Mouse (Mus musculus): ENCODE measurements around the gene Gm49416. TPM values are rescaled to one million over a fixed set of nuclear protein-coding genes. Genes with fewer than 3 reads are reported as not detected.
A peak's percentile ranks its signal among the peaks of the same experiment; 100 is the strongest.

Gene Gm49416
- polyA plus RNA-seq, 1 experiment from 2014 or later = not detected

DNA sequence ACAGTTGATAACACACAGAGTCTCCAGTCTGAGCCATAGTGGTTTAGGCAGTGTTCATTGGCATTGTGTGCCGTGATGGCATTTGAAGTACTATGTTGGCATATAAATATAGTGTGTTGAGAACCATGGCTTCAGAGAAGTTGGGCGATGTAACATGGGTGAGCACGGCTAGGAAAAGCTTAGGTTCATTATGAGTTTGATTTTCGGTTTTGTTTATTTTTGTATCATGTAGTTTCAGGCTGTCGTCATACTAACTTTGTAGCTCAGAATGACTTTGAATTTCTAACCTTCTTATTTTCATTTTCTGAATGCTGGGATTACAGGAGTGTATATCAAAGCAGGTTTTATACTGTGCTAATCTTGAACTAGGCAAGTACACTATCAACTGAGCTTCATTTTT lies 14.7 kb downstream of the Gm49416 start:
- WGBS = 96% methylated on average over 5 of the region's 5 CpGs
- H3K9ac ChIP-seq = no peak overlapping the region

DNA sequence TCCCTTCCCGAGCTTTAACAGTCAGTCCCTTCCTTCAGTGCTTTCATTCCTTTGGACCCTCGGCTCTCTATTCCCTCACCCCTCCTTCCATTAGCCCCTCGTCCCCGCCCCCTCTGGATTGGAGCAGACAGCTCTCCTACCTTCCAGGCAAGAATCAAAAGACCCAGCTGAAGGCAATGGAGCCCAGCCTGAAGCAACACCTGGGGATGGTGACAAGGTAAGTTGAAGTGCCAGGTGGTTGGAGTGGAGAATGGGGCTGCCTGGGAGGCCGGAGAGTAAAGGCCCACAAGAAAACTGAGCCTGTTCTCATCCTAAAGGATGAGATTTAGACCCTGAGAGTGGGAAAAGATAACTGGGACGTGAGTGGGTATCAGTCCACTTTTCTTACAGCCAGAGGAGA lies 19.8 kb downstream of the Gm49416 start:
- no peak for ATAC-seq (replicated peaks; ENCODE audit: low FRiP score)
- 91% methylated on average over 6 of the region's 6 CpGs for WGBS
- Histone ChIP-seq H3K4me3 (replicated peaks) (no peak overlapping the region), H3K9me3 (replicated peaks) (no peaks in the 10 kb centered on the region), H3K27me3 (no peaks in the 10 kb centered on the region), H3K4me1 (no peaks in the 10 kb centered on the region), H3K27ac (no peak overlapping the region), H3K36me3 (peaks cover 98% of the 10 kb centered on the region), H3K4me2 (no peak overlapping the region), H3K9ac (no peak overlapping the region)

More for the DNA sequence above, 14.7 kb downstream of the Gm49416 start:
- Histone ChIP-seq H3K27me3 (no peaks in the 10 kb centered on the region), H3K4me2 (no peak overlapping the region), H3K4me1 (peaks cover 15% of the 10 kb centered on the region), H3K4me3 (replicated peaks) (no peak overlapping the region), H3K27ac (no peak overlapping the region), H3K9me3 (replicated peaks) (no peaks in the 10 kb centered on the region), H3K36me3 (peaks cover 76% of the 10 kb centered on the region)
- ATAC-seq (replicated peaks; ENCODE audit: low FRiP score) = no peak

DNA sequence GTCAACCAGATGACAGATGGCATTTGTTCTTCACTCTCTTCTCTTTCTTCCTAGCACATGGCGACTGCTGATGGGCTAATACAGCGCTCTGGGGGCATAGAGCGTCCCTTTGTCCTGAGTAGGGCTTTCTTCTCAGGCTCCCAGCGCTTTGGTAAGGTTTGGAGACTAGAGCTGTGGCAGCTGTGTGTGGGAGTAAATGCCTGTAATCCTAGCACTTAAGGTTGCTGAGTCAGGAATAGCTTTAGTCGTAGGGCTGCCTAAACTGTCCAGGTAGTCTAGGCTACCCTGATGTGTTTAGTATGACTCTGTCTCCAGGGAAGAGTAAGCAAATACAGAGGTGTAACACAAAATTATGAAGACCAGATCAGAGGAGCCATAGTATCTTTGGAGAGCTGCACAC lies 23.1 kb downstream of the Gm49416 start:
- peaks cover 100% of the 10 kb centered on the region for H3K36me3 ChIP-seq
- H3K4me1 ChIP-seq = no peaks in the 10 kb centered on the region
- H3K4me3 ChIP-seq (replicated peaks) = no peak overlapping the region
- ATAC-seq (replicated peaks; ENCODE audit: low FRiP score) = no peak
- WGBS = 82% methylated on average over 5 of the region's 5 CpGs
- no peak overlapping the region for H3K27ac ChIP-seq
- H3K9me3 ChIP-seq (replicated peaks) = no peaks in the 10 kb centered on the region
- H3K9ac ChIP-seq = no peak overlapping the region
- H3K27me3 ChIP-seq = no peaks in the 10 kb centered on the region
- H3K4me2 ChIP-seq = no peak overlapping the region

DNA sequence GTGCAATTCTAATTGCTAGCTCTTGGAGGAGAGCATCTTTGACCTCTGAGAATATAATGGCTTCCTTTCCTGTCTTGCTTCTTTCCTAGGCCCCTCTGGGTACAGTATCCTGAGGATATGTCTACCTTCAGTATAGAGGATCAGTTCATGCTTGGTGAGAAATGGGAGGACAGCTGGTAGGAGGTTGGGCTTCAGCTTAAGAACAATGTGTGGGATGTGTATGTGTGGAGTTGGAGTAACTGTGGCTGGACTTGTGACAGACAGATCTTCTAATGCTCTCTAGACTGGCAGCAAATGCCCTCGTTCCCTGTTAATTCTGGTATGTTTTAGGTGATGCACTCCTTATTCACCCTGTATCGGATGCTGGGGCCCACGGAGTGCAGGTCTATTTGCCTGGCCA lies 25.5 kb downstream of the Gm49416 start:
- H3K36me3 ChIP-seq = peaks cover 81% of the 10 kb centered on the region
- H3K27me3 ChIP-seq = no peaks in the 10 kb centered on the region
- ATAC-seq (replicated peaks; ENCODE audit: low FRiP score) = no peak
- H3K4me1 ChIP-seq = no peaks in the 10 kb centered on the region
- no peak overlapping the region for H3K4me2 ChIP-seq
- H3K9me3 ChIP-seq (replicated peaks) = no peaks in the 10 kb centered on the region
- 93% methylated on average over 3 of the region's 3 CpGs for WGBS
- no peak overlapping the region for H3K27ac ChIP-seq
- no peak overlapping the region for H3K4me3 ChIP-seq (replicated peaks)
- H3K9ac ChIP-seq = no peak overlapping the region

DNA sequence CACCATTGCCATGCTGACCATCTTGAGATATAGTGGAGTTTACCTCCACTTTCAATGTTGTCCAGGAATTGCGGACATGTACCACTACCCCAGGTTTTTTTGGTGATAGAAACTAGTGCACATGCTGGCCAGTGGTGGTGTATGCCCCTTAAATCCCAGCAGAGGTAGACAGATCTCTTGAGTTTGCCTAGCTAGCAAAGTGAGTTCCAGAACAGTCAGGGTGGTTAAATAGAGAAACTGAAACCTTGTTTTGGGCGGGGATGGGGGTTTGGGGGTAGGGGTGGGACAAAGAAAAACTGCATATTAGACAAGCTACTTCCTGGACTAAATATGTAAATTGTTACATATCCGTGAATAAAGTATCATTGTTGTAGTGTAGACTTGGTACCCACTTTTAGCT lies 30.3 kb downstream of the Gm49416 start:
- no peak for ATAC-seq (replicated peaks; ENCODE audit: low FRiP score)
- Histone ChIP-seq H3K36me3 (peaks cover 48% of the 10 kb centered on the region), H3K9ac (no peak overlapping the region), H3K27ac (no peak overlapping the region), H3K4me1 (peaks cover 9% of the 10 kb centered on the region), H3K4me2 (no peak overlapping the region), H3K4me3 (replicated peaks) (no peak overlapping the region), H3K27me3 (no peaks in the 10 kb centered on the region), H3K9me3 (replicated peaks) (no peaks in the 10 kb centered on the region)
- WGBS = 91% methylated on average over 3 of the region's 3 CpGs

DNA sequence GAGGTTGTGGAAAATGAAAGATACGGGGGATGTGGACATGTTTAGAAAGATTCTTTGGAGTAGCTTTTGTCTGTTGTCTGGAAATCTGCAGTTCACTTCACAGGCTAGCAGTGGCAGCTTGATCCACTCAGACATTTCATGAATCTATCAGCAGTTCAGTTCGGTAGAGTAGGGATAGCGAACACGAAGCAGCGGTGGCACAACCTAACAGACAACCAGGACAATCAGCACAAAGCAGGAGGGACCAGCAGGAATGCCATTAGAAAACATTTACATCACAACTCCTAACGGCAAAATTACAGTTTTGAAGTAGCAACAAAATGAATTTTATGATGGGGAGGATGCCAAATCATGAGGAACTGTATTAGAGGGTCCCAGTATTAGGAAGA lies 31.0 kb downstream of the Gm49416 start:
- H3K9me3 ChIP-seq (replicated peaks) = no peaks in the 10 kb centered on the region
- H3K9ac ChIP-seq = no peak overlapping the region
- no peaks in the 10 kb centered on the region for H3K27me3 ChIP-seq
- 53% methylated on average over 6 of the region's 6 CpGs for WGBS
- peak overlapping the region; percentile 88 for H3K4me3 ChIP-seq (replicated peaks)
- peak overlapping the region; percentile 76 for H3K4me2 ChIP-seq
- H3K27ac ChIP-seq = peak overlapping the region; percentile 96
- H3K4me1 ChIP-seq = peaks cover 9% of the 10 kb centered on the region
- no peak for ATAC-seq (replicated peaks; ENCODE audit: low FRiP score)
- H3K36me3 ChIP-seq = peaks cover 41% of the 10 kb centered on the region

DNA sequence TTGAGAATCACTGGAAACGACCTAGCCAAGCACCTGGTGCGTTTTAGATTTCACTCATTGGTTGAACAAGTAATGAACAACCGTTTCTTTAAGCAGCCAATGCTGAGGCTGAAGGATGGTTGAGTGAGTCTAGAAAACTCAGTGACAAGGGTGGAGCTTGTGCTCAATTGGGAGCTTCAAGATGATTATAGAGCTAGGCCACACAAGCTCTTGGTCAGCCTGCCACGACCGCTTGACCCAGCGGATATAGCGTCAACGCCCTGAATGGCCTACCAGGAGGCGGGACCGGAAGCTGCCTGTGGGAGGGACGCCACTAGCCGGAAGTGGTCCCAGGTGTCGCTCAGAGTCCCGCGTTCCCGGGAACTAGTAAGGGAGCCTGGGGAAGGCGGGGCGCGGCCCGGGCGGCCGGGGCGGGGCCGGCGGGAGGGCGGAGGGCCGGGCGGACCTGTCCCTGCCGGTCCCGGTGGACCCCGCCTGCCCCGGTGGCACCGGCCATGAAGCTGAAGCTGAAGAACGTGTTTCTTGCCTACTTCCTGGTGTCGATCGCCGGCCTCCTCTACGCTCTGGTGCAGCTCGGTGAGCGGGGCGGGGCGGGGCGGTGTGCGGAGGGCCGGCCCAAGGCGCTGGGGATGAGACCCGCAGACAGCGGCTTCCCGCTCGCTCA lies 31.5 kb downstream of the Gm49416 start, which contains the start of gene B3gat3:
B3gat3 (plus strand) TSS at position 302 of the 664 bp plus-strand sequence.
- Histone ChIP-seq H3K27me3 (no peaks in the 10 kb centered on the region), H3K27ac (peak within 1 kb of the TSS; percentile 96), H3K9ac (peak within 1 kb of the TSS; percentile 80), H3K4me2 (peak within 1 kb of the TSS; percentile 76), H3K4me3 (replicated peaks) (peak within 1 kb of the TSS; percentile 88), H3K4me1 (peaks cover 9% of the 10 kb centered on the region), H3K36me3 (peaks cover 38% of the 10 kb centered on the region), H3K9me3 (replicated peaks) (no peaks in the 10 kb centered on the region)
- peak; percentile 98 for ATAC-seq (replicated peaks; ENCODE audit: low FRiP score)
- WGBS = under 1% methylated on average over 50 of the region's 50 CpGs

DNA sequence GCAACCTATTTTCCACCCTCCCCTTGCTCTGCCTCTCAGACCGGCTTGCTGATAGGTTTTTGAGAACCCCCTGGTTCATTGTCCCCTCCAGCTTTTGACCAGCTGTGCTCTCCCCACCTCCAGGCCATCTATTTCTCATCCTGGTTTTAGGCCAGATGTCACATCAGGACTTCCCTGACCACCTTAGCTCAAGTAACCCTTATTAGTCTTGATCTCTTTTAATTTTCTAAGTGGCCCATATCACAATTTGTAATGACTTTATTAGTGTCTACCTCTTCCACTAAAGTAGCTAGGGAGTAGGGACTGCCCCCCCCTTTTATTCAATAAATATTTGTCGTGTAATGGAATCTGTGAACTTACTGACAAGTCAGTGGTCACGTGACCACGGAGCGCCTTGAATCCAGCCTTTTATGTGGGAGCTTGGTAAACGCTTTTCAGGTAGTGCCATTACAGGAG lies 32.1 kb downstream of the Gm49416 start:
- Histone ChIP-seq H3K4me3 (replicated peaks) (peak overlapping the region; percentile 88), H3K9me3 (replicated peaks) (no peaks in the 10 kb centered on the region), H3K27me3 (no peaks in the 10 kb centered on the region), H3K4me2 (peak overlapping the region; percentile 76), H3K27ac (peak overlapping the region; percentile 96), H3K4me1 (peaks cover 9% of the 10 kb centered on the region), H3K9ac (peak overlapping the region; percentile 80), H3K36me3 (peaks cover 38% of the 10 kb centered on the region)
- ATAC-seq (replicated peaks; ENCODE audit: low FRiP score) = no peak
- WGBS = 1% methylated on average over 6 of the region's 6 CpGs

DNA sequence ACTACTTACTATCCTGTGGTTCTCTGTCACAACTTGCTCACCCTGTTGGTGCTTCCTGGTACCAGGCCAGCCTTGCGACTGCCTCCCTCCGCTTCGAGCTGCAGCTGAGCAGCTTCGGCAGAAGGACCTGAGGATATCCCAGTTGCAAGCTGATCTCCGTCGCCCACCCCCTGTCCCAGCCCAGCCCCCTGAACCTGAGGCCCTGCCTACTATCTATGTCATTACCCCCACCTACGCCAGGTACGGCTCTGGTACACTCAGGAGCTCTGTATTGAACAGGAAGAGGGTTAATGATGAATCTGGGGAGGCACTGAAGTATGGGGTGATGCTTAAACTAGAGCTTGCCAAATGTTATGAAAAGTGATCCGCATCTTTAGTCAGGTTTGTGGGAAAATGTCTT lies 33.0 kb downstream of the Gm49416 start:
- no peak for ATAC-seq (replicated peaks; ENCODE audit: low FRiP score)
- Histone ChIP-seq H3K4me1 (peaks cover 9% of the 10 kb centered on the region), H3K9me3 (replicated peaks) (no peaks in the 10 kb centered on the region), H3K4me2 (peak overlapping the region; percentile 76; the same call in 1 of the 2 replicates), H3K4me3 (replicated peaks) (peak overlapping the region; percentile 88), H3K36me3 (peaks cover 38% of the 10 kb centered on the region), H3K9ac (no peak overlapping the region), H3K27me3 (no peaks in the 10 kb centered on the region), H3K27ac (no peak overlapping the region)
- 74% methylated on average over 9 of the region's 9 CpGs for WGBS

DNA sequence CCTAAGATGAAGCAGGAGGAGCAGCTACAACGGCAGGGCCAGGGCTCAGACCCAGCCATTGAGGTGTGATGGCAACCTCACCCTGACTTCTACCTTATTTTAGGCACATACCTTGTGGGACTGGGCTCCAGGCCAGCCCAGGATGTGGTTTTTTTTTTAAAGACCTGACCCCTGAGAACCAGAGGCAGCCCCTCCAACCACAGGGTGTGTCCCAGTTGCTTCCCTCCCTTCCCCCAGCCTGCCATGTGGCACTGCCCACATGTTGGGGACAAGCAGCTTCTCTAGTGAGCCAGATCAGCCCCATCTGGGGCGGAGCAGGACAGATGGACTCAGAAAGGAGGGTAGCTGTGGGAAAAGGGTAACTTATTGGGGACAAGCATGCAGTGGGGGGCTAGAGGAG lies 38.0 kb downstream of the Gm49416 start:
- H3K27me3 ChIP-seq = no peaks in the 10 kb centered on the region
- H3K36me3 ChIP-seq = peaks cover 50% of the 10 kb centered on the region
- no peak for ATAC-seq (replicated peaks; ENCODE audit: low FRiP score)
- H3K9me3 ChIP-seq (replicated peaks) = no peaks in the 10 kb centered on the region
- WGBS = 85% methylated on average over 2 of the region's 2 CpGs
- no peak overlapping the region for H3K9ac ChIP-seq
- H3K4me2 ChIP-seq = no peak overlapping the region
- H3K4me3 ChIP-seq (replicated peaks) = no peak overlapping the region
- H3K4me1 ChIP-seq = peaks cover 28% of the 10 kb centered on the region
- no peak overlapping the region for H3K27ac ChIP-seq

DNA sequence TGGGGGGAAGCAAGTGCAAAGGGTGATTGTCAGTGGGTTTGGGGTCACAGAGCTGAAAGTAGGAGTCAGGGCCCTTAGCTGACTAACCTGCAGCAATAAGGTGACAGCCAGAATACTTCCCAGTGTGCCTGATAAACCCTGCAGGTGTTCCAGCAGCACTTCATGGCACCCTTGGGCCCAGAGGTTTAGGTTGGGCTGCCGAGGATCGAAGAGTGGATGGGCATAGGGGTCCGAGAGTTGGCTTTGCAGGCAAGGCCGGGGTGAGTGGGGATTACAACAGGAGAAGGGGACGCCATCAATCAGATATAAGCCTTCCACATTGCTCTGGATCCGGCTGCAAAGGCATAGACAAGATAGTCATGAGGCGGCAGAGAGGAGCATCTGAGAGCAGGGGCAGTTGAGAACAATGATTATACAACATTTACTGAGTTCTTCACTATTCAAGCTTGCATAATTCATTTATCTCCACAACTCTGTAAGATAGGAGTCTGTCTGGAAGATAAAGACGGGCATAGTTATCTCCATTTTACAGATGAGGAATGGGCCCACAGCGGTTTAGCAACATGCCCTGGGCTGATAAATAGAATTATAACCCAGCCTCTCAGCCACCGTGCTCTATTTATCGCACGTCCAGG lies 39.3 kb downstream of the Gm49416 start:
- no peak for ATAC-seq (replicated peaks; ENCODE audit: low FRiP score)
- Histone ChIP-seq H3K4me2 (no peak overlapping the region), H3K9ac (no peak overlapping the region), H3K4me1 (peaks cover 26% of the 10 kb centered on the region), H3K27ac (peak overlapping the region; percentile 90), H3K27me3 (no peaks in the 10 kb centered on the region), H3K9me3 (replicated peaks) (no peaks in the 10 kb centered on the region), H3K36me3 (peaks cover 52% of the 10 kb centered on the region), H3K4me3 (replicated peaks) (no peak overlapping the region)
- 86% methylated on average over 12 of the region's 12 CpGs for WGBS

DNA sequence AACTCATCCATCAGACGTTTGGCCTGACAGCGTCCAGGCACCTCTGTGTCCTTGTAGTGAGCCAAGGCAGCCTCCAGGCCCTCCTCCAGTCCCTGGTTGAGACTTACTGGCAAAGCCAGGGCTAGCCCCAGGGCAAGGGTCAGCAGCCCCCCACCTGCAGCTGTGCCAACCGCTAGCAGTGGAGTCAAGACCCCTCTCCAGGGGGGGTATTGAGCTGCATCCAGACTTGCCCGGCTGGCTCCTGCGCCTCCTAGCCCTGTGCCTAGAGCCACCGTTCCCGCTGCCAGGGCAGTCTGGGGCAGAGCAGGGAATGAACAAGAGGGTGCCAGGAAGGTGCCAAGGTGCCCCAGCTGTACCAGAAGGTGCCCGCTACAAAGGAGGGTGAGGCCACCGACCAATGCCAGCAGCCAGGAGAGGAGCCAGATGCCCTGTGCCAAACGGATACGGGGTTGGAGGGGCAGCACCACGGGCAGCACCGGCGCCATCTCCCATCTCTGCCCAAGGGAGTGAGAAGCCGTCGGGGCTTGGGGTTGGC lies 40.0 kb downstream of the Gm49416 start:
- Histone ChIP-seq H3K4me1 (peaks cover 26% of the 10 kb centered on the region), H3K4me3 (replicated peaks) (peak overlapping the region; percentile 81), H3K27ac (peak overlapping the region; percentile 90), H3K36me3 (peaks cover 52% of the 10 kb centered on the region), H3K4me2 (peak overlapping the region; percentile 78), H3K9me3 (replicated peaks) (no peaks in the 10 kb centered on the region), H3K9ac (peak overlapping the region; percentile 78), H3K27me3 (no peaks in the 10 kb centered on the region)
- peak; percentile 26; the same call in 1 of the 2 replicates for ATAC-seq (replicated peaks; ENCODE audit: low FRiP score)
- 24% methylated on average over 16 of the region's 16 CpGs for WGBS

Data from kidney, embryonic 15.5 days (tissue).